Mouse (Mus musculus) CH12.LX (cell line): ENCODE measurements at regions not wholly inside any gene's neighbourhood (a gene's known extent, or its start where the extent isn't known, plus 50 kb on each side); places are given as distances from the start of the nearest gene placed in this dataset.

Experiments
- CHD2 ChIP-seq: IDR thresholded peaks from 2 replicates; pipeline ENCODE4 v1.6.1; 2011; ENCODE audit warnings: low read length, improper control_type of control experiment
- CTCF ChIP-seq, 2 experiments: IDR thresholded peaks in 1 of 2; conservative IDR thresholded peaks in 1 of 2; 2 replicates each; pipeline ENCODE4 v1.5.1; 2011 to 2012; ENCODE audit warnings: low read depth in 2 of 2, low read length in 2 of 2, improper control_type of control experiment in 1 of 2, inconsistent platforms in 1 of 2, mild to moderate bottlenecking in 1 of 2, moderate library complexity in 1 of 2
- E2F4 ChIP-seq: IDR thresholded peaks from 2 replicates; pipeline ENCODE4 v1.6.1; 2011; ENCODE audit warnings: low read depth, low read length, improper control_type of control experiment; ENCODE audit not compliant: insufficient replicate concordance
- EP300 ChIP-seq: IDR thresholded peaks from 2 replicates; pipeline ENCODE4 v1.6.1; 2011; ENCODE audit warnings: low read length, improper control_type of control experiment
- MAZ ChIP-seq: IDR thresholded peaks from 2 replicates; pipeline ENCODE4 v1.6.1; 2012; ENCODE audit warnings: low read depth, mild to moderate bottlenecking, inconsistent platforms, low read length, improper control_type of control experiment, moderate library complexity
- MEF2A ChIP-seq: IDR thresholded peaks from 2 replicates; pipeline ENCODE4 v1.6.1; 2014; ENCODE audit warnings: low read depth, mild to moderate bottlenecking, inconsistent platforms, low read length, improper control_type of control experiment, borderline replicate concordance
- MXI1 ChIP-seq: IDR thresholded peaks from 2 replicates; pipeline ENCODE4 v1.6.1; 2011; ENCODE audit warnings: mild to moderate bottlenecking, low read depth, low read length, improper control_type of control experiment
- POLR2A ChIP-seq: IDR thresholded peaks from 2 replicates; pipeline ENCODE4 v1.6.1; 2011; ENCODE audit warnings: low read depth, mild to moderate bottlenecking, improper control_type of control experiment, low read length
- POLR2AphosphoS2 ChIP-seq: IDR thresholded peaks from 2 replicates; pipeline ENCODE4 v1.6.1; 2011; ENCODE audit warnings: low read depth, low read length, improper control_type of control experiment
- SIN3A ChIP-seq: IDR thresholded peaks from 2 replicates; pipeline ENCODE4 v1.6.1; 2012; ENCODE audit warnings: low read length, improper control_type of control experiment, inconsistent platforms
- UBTF ChIP-seq: IDR thresholded peaks from 2 replicates; pipeline ENCODE4 v1.6.1; 2012; ENCODE audit warnings: low read depth, mild to moderate bottlenecking, inconsistent platforms, low read length, improper control_type of control experiment, moderate library complexity
- ZC3H11A ChIP-seq: IDR thresholded peaks from 2 replicates; pipeline ENCODE4 v1.6.1; 2012; ENCODE audit warnings: low read depth, mild to moderate bottlenecking, inconsistent platforms, low read length, improper control_type of control experiment

DNA sequence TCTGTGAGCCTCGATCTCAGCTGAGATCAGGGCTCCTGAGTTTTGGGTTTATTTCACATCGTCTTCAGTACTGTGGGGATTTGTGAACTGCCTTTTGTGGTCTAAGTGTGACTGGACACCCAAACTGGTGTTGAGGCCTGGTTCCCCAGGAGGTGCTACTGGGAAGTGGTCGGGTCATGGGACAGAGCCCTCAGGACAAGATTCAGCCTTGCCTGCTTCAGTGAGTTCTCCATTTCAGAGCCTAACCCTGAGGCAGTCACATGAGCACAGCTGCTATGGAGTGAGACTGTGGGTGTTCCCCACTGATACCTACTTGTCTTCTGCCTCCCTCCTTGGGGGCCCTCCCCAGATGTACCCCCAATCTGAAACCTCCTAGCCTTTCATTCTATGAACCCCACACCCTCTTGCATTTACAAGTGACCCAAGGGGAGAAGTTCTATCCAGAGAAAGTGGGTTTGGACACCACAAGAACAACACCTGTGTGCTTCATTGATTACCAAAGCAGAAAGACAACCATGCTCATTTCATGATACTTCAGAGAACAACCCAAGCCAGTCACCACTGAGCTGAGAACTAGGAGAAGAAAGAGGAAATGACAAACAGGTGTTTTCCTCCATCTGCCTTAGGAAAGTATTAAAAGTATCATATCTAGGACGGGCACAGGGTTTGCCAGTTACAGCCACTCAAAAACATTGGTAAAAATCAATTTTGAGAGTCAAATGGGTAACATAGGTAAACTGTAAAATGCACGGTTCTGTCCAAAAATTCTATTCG lies 255.8 kb downstream of the Tle3 start:
- TF ChIP-seq CHD2 (peak; percentile 35; the same call in 1 of the 2 replicates), CTCF (conservative IDR thresholded peaks at IDR 0.05 in 1 of 2, IDR thresholded peaks at IDR 0.05 in 1 of 2; ENCODE audit: low read depth in 2 of 2, low read length in 2 of 2) (no peak), MEF2A (peak; percentile 48; the same call in 1 of the 2 replicates), E2F4 (no peak), MXI1 (no peak; the same call in 1 of the 2 replicates), POLR2AphosphoS2 (no peak), POLR2A (no peak), SIN3A (peak; percentile 78), ZC3H11A (no peak), UBTF (peak; percentile 34; the same call in 1 of the 2 replicates), MAZ (peak; percentile 14; the same call in 1 of the 2 replicates), EP300 (peak; percentile 94)
